Mouse (Mus musculus): ENCODE results near the gene Caln1.

- no peak for TF ChIP-seq ZNF384 (IDR thresholded peaks at IDR 0.05; ENCODE audit: low read depth, low read length)
- TF ChIP-seq ZC3H11A (IDR thresholded peaks at IDR 0.05; ENCODE audit: borderline replicate concordance, low read depth, low read length) = no peak
- no peak for TF ChIP-seq HCFC1 (IDR thresholded peaks at IDR 0.05; ENCODE audit: borderline replicate concordance, insufficient read depth, low read length)
- no peak for TF ChIP-seq CHD2 (IDR thresholded peaks at IDR 0.05; ENCODE audit: low read depth, low read length)
- no peak for TF ChIP-seq MAFK (IDR thresholded peaks at IDR 0.05; ENCODE audit: insufficient read depth, low read depth, low read length)
Measured at GRCm38 (mm10) chr5:130586257-130586656, 217.0 kb downstream of the Caln1 start.
